Mouse (Mus musculus) embryonic stem cell, embryonic (primary cell): ENCODE measurements around the gene Eif4g1.

ENCODE experiments used
- CTCF ChIA-PET, 4 experiments: fragments of 300-600 bp in 2 of 4; fragments of 350-600 bp in 2 of 4; sonication (Branson Sonifier 250); formaldehyde crosslinking; loops; one replicate each; lab custom pipeline; 2022; ENCODE audit warnings: inconsistent platforms in 2 of 4; lab: Charles Lee
- POLR2A ChIA-PET, 4 experiments: fragments of 300-600 bp in 2 of 4; fragments of 350-600 bp in 2 of 4; sonication (Branson Sonifier 250); formaldehyde crosslinking; loops; one replicate each; lab custom pipeline; 2022; ENCODE audit warnings: antibody characterized with exemption in 4 of 4, inconsistent platforms in 1 of 4; lab: Charles Lee

Eif4g1 gene

DNA sequence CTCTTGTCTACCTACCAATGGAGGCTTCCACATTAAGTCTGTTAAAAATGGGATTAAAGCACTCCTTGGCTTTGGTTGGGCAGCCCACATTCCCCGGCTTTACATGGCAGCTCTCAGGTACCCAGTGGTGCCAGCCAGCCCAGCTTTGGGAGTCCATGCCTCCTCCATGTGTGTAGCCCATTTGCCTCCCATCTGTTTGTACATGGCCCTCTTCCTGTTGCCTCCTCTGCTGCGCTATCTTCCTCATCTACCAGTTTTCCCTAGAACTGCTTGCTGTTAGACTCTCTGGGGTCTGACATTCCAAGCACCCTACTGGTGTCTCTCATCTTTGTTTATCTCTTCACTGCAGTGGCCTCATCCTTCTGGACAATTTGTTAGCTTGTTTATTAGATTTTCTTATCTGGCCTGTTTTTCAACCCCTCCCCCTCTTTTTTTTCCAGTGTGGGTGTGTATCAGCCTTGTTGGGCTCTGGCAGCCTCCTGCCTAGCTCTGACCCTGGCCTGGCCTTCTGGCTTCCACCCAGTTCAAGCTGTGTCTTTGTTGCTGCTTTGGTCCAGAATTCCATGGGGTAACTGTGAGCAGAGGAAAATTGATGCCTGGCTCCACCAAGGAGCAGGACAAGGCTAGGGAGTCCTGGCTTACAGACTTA is 38.4 kb downstream of the Eif4g1 start:
- POLR2A ChIA-PET, result interaction anchor here in 3 of 4 experiments (0.8 to 4.1 kb wide), 6 partner anchors 11 to 208 kb away, joined by 3 to 17 read pairs (median 3); partner anchors contain the start of genes Clcn2 (in 2 of the 3), Polr2h (in 2 of the 3) and Eif2b5 (in 1 of the 3)
- CTCF ChIA-PET, result interaction anchor here in 2 of 4 experiments (1.2 to 5.6 kb wide), 3 partner anchors 10 to 59 kb away, joined by 3 to 26 read pairs (median 4); partner anchors contain the start of genes Clcn2 (in 1 of the 2) and Polr2h (in 1 of the 2)

DNA sequence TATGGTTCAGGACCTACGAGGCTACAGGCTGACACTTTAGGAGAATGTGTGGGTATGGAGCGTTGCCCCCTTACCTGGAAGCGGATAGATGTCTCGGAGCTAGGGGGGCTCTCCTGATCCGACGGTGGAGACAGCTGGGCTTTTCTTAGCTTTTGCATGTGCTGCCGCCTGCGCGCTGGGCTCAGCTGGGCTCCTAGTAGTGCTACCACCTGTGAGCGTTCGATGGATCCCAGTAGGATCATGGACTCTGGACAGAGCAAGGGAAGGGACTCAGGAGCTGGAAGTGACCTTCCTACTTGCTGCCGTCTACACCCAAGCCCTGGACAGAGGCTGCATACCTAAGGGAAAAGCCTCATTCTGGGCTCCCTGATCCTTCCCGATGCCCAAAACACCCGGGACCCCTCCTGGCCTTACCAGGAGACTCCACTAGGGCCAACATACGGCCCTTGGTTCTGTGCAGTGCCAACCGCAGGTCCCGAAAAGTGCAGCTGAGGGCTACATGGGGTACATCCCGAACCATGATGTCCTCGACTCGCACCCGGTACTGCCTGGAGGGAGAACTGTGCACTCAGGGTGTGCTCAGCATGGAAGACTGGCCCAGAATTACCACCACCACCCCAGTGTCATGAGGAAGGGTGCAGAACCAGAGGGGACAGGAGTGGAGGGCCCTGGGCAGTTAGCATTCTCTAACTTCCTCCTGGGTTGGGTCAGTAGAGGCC is 40.3 kb downstream of the Eif4g1 start:
- ChIA-PET POLR2A (interaction anchor here (0.6 to 4.1 kb wide), 15 partner anchors 8 to 211 kb away, joined by 3 to 17 read pairs (median 3); partner anchors contain the start of genes Clcn2 (in 3 of the 4), Polr2h (in 3 of the 4), Dvl3 (in 1 of the 4) and Eif2b5 (in 1 of the 4)), CTCF (interaction anchor here in 3 of 4 experiments (0.6 to 5.6 kb wide), 17 partner anchors 7 to 479 kb away, joined by 3 to 30 read pairs (median 5); partner anchors contain the start of genes Clcn2 (in 2 of the 3) and Polr2h (in 2 of the 3))

DNA sequence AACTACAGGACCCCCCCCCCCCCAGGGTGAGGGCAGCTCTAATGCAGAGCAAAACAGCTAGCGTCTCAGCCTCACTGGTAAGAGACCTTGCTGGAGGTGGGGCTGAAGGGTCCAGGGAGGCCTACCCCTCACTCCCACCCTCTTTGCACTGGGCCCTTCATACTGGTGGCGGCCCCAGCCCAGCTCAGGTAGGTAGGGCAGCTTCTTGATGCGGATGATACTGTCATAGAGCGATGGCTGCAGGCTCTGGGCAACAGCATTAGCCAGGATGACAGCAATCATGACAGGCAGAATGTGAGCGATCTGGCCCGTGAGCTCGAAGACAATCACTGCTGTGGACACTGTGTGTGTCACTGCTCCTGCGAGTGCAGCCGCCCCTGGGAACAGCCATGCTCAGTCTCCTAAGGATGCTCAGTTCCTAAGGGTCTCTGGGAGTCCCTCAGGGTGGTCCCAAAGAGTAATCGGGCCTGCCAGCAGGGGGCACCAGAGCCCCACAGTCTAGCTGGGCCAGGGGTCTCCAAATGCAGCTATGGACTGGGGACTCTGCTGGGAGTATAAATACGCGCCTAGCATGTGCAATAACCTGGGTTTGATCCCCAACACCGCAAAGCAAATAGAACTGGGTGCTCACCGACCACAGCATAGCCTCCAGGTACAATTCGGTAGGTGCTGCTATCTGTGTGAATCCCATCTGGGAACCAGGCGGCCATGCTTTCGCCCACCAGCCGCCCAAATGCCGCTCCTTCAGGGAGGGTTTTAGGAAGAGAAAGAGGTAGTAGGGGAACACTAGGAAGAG is 41.0 kb downstream of the Eif4g1 start:
- ChIA-PET CTCF (interaction anchor here (0.6 to 5.6 kb wide), 26 partner anchors 8 to 490 kb away, joined by 3 to 30 read pairs (median 4); partner anchors contain the start of genes Clcn2 (in 2 of the 4) and Polr2h (in 2 of the 4)), POLR2A (interaction anchor here in 3 of 4 experiments (0.6 to 4.1 kb wide), 16 partner anchors 7 to 211 kb away, joined by 3 to 17 read pairs (median 3); partner anchors contain the start of genes Clcn2 (in 3 of the 3), Polr2h (in 3 of the 3), Dvl3 (in 1 of the 3) and Eif2b5 (in 1 of the 3))

DNA sequence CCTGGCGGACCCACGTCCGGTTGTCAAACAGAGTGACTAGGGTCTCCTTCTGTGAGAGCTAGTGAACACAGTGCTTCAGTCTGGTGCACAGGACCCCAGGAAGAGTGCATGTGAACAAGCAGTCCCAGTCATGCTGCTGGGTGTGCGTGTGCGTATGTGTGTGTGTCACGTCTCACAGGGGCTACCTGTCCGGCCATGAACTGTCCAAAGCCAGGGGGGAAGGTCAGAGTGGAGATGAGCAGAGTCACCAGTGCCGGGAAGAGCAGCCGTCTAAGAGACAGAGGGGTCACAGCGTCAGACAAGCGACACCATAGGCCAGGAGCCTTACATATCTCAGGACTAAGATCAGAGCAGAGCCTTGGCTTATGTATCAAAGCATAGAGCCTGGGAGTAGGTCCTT is 42.3 kb downstream of the Eif4g1 start:
- CTCF ChIA-PET, result interaction anchor here in 3 of 4 experiments (0.5 to 5.6 kb wide), 17 partner anchors 8 to 789 kb away, joined by 3 to 30 read pairs (median 6); partner anchors contain the start of genes Eef1akmt4 (in 1 of the 3), Eif4g1 (in 1 of the 3) and Gm49333 (in 1 of the 3)

DNA sequence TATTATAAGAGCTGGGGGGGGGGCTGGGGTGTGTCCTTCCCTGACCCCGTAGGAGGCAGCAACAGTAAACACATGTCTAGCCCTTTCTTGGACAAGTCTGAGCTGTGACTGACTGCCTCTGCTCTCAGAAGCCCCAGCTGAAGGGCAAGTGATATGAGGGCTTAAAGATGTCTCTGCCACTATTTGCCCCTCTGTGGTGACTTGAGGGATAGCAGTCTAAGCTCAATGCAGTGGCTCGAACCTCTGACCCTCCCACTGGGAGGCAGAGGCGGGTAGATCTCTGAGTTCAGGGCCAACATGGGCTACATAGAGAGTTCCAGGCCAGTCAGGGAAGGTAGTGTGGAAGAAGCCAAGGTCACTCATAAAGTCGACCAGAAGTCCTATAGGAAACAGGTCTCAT is 42.7 kb downstream of the Eif4g1 start:
- ChIA-PET POLR2A (interaction anchor here in 3 of 4 experiments (0.7 to 9.0 kb wide), 16 partner anchors 8 to 201 kb away, joined by 3 to 116 read pairs (median 4); partner anchors contain the start of gene Fam131a (in 2 of the 3)), CTCF (interaction anchor here (0.5 to 5.6 kb wide), 18 partner anchors 8 to 789 kb away, joined by 3 to 30 read pairs (median 6); partner anchors contain the start of genes Eef1akmt4 (in 1 of the 4), Eif4g1 (in 1 of the 4) and Gm49333 (in 1 of the 4))

More for the DNA sequence above, 42.3 kb downstream of the Eif4g1 start:
- POLR2A ChIA-PET, result interaction anchor here in 3 of 4 experiments (0.7 to 9.0 kb wide), 16 partner anchors 8 to 201 kb away, joined by 3 to 116 read pairs (median 4); partner anchors contain the start of gene Fam131a (in 2 of the 3)

DNA sequence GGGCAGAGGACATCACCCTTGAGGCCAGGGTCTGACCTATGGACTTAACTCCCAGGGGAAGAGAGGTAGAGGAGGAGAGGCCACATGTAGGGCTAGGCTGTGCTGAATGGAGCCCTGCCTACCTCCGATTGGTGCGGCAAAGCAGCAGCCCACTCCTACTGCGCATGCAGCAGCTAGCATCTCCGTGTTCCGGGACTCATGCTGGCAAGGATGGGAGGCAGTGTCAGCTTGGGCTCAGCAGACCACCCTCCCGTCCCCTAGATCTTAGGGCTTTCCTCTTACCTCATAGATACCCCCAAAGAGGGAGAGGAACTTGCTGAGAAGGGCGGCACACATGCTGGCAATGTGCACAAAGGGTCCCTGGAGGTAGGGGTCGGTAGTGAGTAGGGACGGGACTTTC is 44.1 kb downstream of the Eif4g1 start:
- CTCF ChIA-PET, result interaction anchor here in 3 of 4 experiments (1.2 to 5.6 kb wide), 4 partner anchors 10 to 53 kb away, joined by 3 to 26 read pairs (median 6); no protein-coding TSS in a partner anchor
- POLR2A ChIA-PET, result interaction anchor here in 2 of 4 experiments (0.9 to 9.0 kb wide), 9 partner anchors 10 to 164 kb away, joined by 3 to 116 read pairs (median 4); partner anchors contain the start of genes Abcf3 (in 1 of the 2) and Eif4g1 (in 1 of the 2)

DNA sequence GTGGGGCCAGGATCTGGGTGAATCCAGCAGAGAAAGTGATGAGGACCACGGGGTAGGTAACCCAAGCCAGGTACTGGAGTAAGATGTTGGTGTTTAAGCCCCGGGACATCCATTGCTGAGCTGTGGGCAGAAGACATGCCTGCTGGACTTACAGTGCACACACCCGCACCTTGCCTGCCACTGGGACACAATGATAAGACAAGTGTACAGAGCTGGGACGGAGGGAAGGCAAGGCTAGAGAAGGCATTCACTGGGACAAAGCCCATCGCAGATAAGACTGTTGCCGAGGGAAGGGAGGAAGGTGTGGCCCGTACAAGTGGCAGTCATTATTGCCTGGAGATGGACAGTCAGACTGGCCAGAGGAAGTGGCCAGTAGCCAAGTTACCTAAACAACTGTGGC is 44.8 kb downstream of the Eif4g1 start:
- ChIA-PET POLR2A (interaction anchor here (0.6 to 9.0 kb wide), 14 partner anchors 10 to 651 kb away, joined by 3 to 116 read pairs (median 4); partner anchors contain the start of genes Abcf3 (in 1 of the 4), Eif2b5 (in 1 of the 4) and Eif4g1 (in 1 of the 4)), CTCF (interaction anchor here (0.5 to 3.2 kb wide), 11 partner anchors 8 to 59 kb away, joined by 3 to 9 read pairs (median 3); partner anchors contain the start of gene Fam131a (in 1 of the 4))

DNA sequence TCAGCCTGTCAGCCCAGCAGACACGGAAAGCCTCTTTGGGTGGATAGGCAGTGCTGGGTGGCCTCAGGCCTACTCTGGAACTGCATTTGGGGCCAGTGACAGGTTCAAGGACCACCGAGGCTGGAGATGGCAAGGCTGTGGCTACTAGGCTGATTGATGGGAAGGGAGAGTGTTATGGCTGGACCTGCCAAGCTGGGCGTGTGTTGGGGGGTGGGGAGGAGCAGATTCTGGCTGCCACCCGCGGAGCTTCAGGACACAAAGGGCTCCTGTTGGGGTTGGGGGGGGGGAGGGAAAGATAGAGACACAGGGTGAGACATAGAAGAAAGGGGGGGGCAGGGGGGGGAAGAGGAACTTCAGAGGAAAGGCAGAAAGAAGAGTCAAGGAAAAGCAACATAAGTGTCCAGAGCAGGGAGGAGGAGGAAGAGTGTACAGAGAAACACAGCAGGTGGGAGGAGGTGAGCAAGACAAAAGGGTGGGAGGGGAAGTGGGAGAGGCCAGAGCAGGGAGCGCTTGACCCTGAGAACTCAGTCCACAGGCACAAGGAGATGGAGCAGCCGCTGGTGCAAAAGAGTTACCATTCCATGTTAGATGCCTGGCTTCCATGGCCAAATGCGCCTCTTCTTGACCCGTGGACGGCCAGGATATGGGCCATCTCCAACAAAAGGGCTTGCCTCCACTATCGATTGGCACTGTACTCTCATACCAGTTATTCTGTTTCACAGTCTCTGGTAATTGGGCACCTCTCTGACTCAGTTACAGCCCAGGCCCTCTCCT is 46.4 kb downstream of the Eif4g1 start:
- CTCF ChIA-PET, result interaction anchor here in 3 of 4 experiments (0.6 to 3.8 kb wide), 11 partner anchors 10 to 101 kb away, joined by 3 to 30 read pairs (median 5); no protein-coding TSS in a partner anchor

DNA sequence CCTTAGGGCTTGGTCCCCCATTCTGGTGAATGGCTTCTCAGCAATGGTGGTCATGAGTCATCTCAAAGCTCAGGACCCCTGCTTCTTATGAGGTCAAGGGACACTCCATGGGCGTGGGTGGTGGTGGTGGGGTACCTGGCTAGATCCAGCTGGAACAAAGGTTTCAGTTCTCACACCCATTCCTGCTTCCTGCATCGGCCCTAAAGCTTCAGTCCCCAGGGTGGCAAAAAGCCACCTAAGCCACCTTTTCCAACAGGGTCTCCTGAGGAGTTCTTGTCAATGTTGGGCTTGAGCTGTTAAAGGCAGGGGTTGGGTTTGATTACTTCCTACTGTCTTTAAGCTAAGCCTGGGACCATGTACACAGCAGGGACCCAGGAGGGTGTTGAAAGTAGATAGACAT is 47.0 kb downstream of the Eif4g1 start:
- ChIA-PET CTCF (interaction anchor here (0.5 to 3.8 kb wide), 12 partner anchors 10 to 104 kb away, joined by 3 to 30 read pairs (median 8); partner anchors contain the start of genes Alg3 (in 1 of the 4), Eef1akmt4 (in 1 of the 4) and Gm49333 (in 1 of the 4)), POLR2A (interaction anchor here (0.5 to 9.0 kb wide), 26 partner anchors 9 to 490 kb away, joined by 3 to 116 read pairs (median 6); partner anchors contain the start of genes Camk2n2 (in 2 of the 4), Ephb3 (in 2 of the 4), Abcc5 (in 1 of the 4) and Abcf3 (in 1 of the 4))

More for the DNA sequence above, 46.4 kb downstream of the Eif4g1 start:
- POLR2A ChIA-PET, result interaction anchor here (0.8 to 9.0 kb wide), 20 partner anchors 10 to 490 kb away, joined by 3 to 116 read pairs (median 8); partner anchors contain the start of genes Camk2n2 (in 2 of the 4), Abcf3 (in 1 of the 4), Alg3 (in 1 of the 4) and Eef1akmt4 (in 1 of the 4)

DNA sequence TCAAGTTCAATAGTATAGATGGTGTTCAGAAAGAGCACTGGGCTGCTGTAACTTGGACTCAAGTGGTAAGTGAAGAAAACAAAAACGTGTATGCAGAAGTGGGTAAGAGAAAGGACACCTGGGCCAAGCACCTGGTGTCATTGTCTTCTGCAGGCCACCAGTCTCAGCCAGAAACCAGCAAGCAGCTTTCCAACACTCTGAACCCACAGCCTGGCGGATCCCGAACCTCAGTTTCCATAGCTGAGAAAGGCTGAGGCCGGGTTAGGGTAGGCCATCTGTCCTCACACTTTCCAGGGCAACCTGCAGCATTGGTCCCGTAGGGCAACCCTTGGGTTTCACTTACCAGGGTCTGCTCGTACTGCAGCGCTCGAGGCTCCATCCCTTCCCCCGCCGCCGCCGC is 47.5 kb downstream of the Eif4g1 start:
- ChIA-PET CTCF (interaction anchor here (0.5 to 3.8 kb wide), 15 partner anchors 9 to 677 kb away, joined by 3 to 30 read pairs (median 7); partner anchors contain the start of genes Alg3 (in 1 of the 4), Eef1akmt4 (in 1 of the 4) and Gm49333 (in 1 of the 4)), POLR2A (interaction anchor here (0.5 to 9.0 kb wide), 26 partner anchors 9 to 489 kb away, joined by 3 to 116 read pairs (median 6); partner anchors contain the start of genes Camk2n2 (in 2 of the 4), Ephb3 (in 2 of the 4), Abcc5 (in 1 of the 4) and Abcf3 (in 1 of the 4))

DNA sequence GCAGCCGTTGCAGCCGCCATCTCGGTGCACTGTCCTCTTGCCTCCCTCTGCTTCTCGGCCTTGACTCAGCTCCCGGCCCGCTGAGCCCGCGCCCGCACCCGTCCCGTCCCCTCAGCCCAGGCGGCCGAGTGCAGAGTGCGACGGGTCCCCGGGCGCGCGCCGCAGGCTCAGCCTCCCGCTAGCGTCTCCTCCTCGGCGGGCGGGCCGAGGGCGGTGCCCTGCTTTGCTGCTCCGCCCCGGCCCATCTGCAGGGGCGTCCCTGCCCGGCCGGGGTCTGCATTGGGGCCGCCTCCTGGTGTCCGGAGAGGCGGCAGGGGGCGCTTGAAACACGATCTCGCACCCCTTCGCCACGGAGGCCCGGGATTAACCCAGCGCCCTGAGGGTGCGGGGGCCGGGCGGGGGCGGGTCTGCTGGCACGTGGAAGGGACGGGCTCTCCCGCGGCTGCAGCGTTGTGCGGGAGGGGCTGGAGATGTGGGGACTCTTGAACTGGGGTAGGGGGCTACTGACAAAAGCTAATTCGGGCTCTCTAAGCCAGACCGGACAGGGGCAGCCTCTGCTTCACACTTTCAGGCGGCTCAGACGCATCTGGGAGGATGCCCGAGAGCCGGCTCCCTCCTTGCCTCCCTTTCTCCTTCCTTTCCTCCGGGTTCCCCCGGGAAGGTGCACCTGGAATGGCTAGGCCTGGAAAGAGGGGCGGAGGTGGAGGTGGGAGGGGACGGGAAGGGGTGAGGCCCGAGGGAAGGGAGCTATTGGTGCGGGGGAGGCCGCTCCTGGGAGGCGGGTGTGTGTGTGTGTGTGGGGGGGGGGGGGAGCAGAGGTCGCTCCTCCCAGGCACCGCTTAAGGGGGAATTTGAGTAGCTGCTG is 48.1 kb downstream of the Eif4g1 start:
- ChIA-PET POLR2A (interaction anchor here (0.6 to 9.0 kb wide), 89 partner anchors 8 to 1445 kb away, joined by 3 to 116 read pairs (median 5); partner anchors contain the start of genes Abcf3 (in 3 of the 4), Abcc5 (in 2 of the 4), Alg3 (in 2 of the 4) and Ap2m1 (in 2 of the 4)), CTCF (interaction anchor here (0.5 to 3.8 kb wide), 32 partner anchors 10 to 676 kb away, joined by 3 to 30 read pairs (median 5); partner anchors contain the start of genes Thpo (in 2 of the 4), Alg3 (in 1 of the 4), Ap2m1 (in 1 of the 4) and Eef1akmt4 (in 1 of the 4))

DNA sequence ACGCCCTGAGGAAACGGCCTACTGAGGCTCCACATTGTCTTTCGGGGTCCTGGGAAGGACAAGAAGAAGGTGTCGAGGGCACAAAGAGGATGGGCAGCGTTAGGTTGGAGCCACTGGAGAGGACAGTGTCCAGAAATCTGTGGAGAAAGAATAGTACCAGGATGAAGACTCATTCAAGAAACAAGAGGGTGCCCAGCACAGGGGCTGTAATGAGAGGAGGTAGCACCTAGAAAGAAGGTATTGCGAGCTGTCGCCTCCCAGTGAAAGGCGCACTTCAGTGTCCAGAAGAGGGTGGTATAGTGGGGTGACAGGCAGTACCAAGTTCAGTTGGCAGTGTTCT is 48.7 kb downstream of the Eif4g1 start:
- CTCF ChIA-PET, result interaction anchor here (0.6 to 3.8 kb wide), 40 partner anchors 8 to 834 kb away, joined by 3 to 30 read pairs (median 4); partner anchors contain the start of genes Thpo (in 2 of the 4), Ap2m1 (in 1 of the 4) and Ephb3 (in 1 of the 4)

DNA sequence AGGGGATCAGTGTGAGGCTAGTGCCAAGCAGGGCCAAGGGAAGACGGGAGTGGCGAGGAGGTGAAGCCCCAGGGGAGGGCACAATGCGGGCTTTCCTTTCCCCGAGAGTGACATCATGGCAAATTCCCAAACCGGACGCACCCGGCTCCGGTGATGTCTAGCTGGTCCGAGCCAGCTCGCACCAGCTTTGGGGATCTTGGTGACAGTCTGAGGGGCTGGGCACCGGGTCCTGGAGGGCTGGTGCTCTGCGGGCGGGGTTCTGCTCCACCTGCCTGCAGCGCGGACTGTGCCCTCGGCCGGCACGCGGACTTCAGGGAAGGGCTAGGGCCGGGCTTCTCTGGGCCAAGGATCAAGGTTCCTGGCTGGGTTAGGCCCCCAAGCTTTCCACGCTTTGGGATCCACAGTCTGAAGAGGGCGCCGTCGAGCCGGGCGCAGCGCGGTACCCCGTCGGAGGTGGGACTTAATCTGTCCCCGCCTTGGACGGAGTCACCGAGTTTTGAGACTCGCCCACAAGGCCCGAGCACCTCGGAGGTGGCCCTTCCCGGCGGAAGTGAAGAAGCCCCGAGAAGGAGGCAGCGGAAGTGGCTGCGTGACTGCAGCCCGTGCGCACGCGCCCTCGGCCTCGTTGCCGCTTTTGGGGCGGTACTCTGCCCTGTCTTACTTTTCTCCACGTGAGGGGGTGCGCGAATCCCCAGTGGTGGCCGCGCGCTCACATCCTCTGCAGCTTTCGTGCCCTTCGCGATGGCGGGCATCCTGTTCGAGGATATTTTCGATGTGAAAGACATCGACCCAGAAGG is 49.3 kb downstream of the Eif4g1 start, which contains the start of the genes Polr2h and Clcn2:
TSS of gene Polr2h (plus strand) at position 485 of the 797 bp plus-strand sequence.
TSS of gene Clcn2 (minus strand) at position 566 of the 797 bp plus-strand sequence.
- ChIA-PET CTCF (interaction anchor here (0.5 to 3.8 kb wide), 41 partner anchors 8 to 834 kb away, joined by 3 to 30 read pairs (median 4); partner anchors contain the start of genes Thpo (in 2 of the 4), Ephb3 (in 1 of the 4) and Fam131a (in 1 of the 4)), POLR2A (interaction anchor here (0.6 to 9.0 kb wide), 103 partner anchors 8 to 1444 kb away, joined by 3 to 116 read pairs (median 4); partner anchors contain the start of genes Abcf3 (in 3 of the 4), Abcc5 (in 2 of the 4), Alg3 (in 2 of the 4) and Ap2m1 (in 2 of the 4))

More for the DNA sequence above, 48.7 kb downstream of the Eif4g1 start:
- POLR2A ChIA-PET, result interaction anchor here (0.6 to 9.0 kb wide), 93 partner anchors 9 to 1445 kb away, joined by 3 to 116 read pairs (median 5); partner anchors contain the start of genes Abcf3 (in 3 of the 4), Abcc5 (in 2 of the 4), Alg3 (in 2 of the 4) and Ap2m1 (in 2 of the 4)
